Mouse (Mus musculus) left cerebral cortex, postnatal 36 days (tissue): ENCODE results near the gene Gm20683. TPM values are rescaled to one million over a fixed set of nuclear protein-coding genes. Genes with fewer than 3 reads are reported as not detected.

ENCODE experiments used
- DNase-seq, 2 experiments: peaks; one replicate each; pipeline ENCODE4 v3.0.0; 2021 to 2022; ENCODE audit warnings: low spot score in 2 of 2, mixed read lengths in 1 of 2
- intact Hi-C: fragments of 180-260 bp; cut with DNase I; formaldehyde crosslinking; loops from one replicate; pipeline ENCODE4 v1.15.1; 2025
- total RNA-seq, 2 experiments: library from RNA; stranded (reverse); gene quantifications; 2 replicates each; pipeline ENCODE4 v1.2.3; 2021

The Gm20683 gene
- total RNA-seq: 10 to 100 TPM; 22.0 to 24.9 TPM

GRCm38 (mm10) chr17:25841117-25841880, at the start of gene Gm20683:
Gene Gm20683, minus strand, starts transcription at chr17:25841763.
- intact Hi-C loops: no loop called here
- no peak for DNase-seq

GRCm38 (mm10) chr17:25888837-25889236, 47.3 kb upstream of the Gm20683 start:
- intact Hi-C loops: loop anchor here (10.0 kb wide), 1 partner anchor 206 kb away; the partner anchor contains the start of genes Decr2 and Nme4
- DNase-seq: no peak

GRCm38 (mm10) chr17:25887467-25887866, 45.9 kb upstream of the Gm20683 start:
- intact Hi-C loops: loop anchor here (10.0 kb wide), 1 partner anchor 207 kb away; the partner anchor contains the start of genes Decr2 and Nme4
- DNase-seq: no peak

GRCm38 (mm10) chr17:25886806-25887205, 45.2 kb upstream of the Gm20683 start:
- DNase-seq: no peak
- intact Hi-C loops: loop anchor here (10.0 kb wide), 1 partner anchor 208 kb away; the partner anchor contains the start of genes Decr2 and Nme4

- no peak for DNase-seq
- intact Hi-C loops: loop anchor here (10.0 kb wide), 1 partner anchor 209 kb away; the partner anchor contains the start of genes Decr2 and Nme4
These were observed 44.1 kb upstream of the Gm20683 start for GRCm38 (mm10) chr17:25885636-25886035.

GRCm38 (mm10) chr17:25883824-25884223, 42.3 kb upstream of the Gm20683 start:
- intact Hi-C loops: loop anchor here (10.0 kb wide), 1 partner anchor 211 kb away; the partner anchor contains the start of genes Decr2 and Nme4

GRCm38 (mm10) chr17:25883268-25883667, 41.7 kb upstream of the Gm20683 start:
- no peak for DNase-seq
- intact Hi-C loops: loop anchor here (10.0 kb wide), 1 partner anchor 212 kb away; the partner anchor contains the start of genes Decr2 and Nme4

More at GRCm38 (mm10) chr17:25883824-25884223, 42.3 kb upstream of the Gm20683 start:
- DNase-seq: no peak

GRCm38 (mm10) chr17:25882306-25882705, 40.7 kb upstream of the Gm20683 start:
- DNase-seq: no peak
- intact Hi-C loops: loop anchor here (10.0 kb wide), 1 partner anchor 212 kb away; the partner anchor contains the start of genes Decr2 and Nme4

GRCm38 (mm10) chr17:25881691-25882090, 40.1 kb upstream of the Gm20683 start:
- intact Hi-C loops: loop anchor here (10.0 kb wide), 1 partner anchor 213 kb away; the partner anchor contains the start of genes Decr2 and Nme4
- DNase-seq: no peak

- DNase-seq: no peak
- intact Hi-C loops: loop anchor here (10.0 kb wide), 1 partner anchor 214 kb away; the partner anchor contains the start of genes Decr2 and Nme4
These were observed 39.5 kb upstream of the Gm20683 start for GRCm38 (mm10) chr17:25880913-25881641.

- intact Hi-C loops: loop anchor here (10.0 kb wide), 1 partner anchor 214 kb away; the partner anchor contains the start of genes Decr2 and Nme4
- no peak for DNase-seq
These were observed 38.8 kb upstream of the Gm20683 start, which contains the start of gene Wfikkn1 for GRCm38 (mm10) chr17:25880196-25880910. Gene Wfikkn1, minus strand, starts transcription at chr17:25880858.

- intact Hi-C loops: loop anchor here (10.0 kb wide), 1 partner anchor 215 kb away; the partner anchor contains the start of genes Decr2 and Nme4
- no peak for DNase-seq
These were observed 38.2 kb upstream of the Gm20683 start for GRCm38 (mm10) chr17:25879750-25880149.

GRCm38 (mm10) chr17:25879261-25879660, 37.7 kb upstream of the Gm20683 start:
- intact Hi-C loops: no loop called here
- no peak for DNase-seq

- DNase-seq: no peak
- intact Hi-C loops: no loop called here
These were observed 37.1 kb upstream of the Gm20683 start for GRCm38 (mm10) chr17:25878611-25879180.

- intact Hi-C loops: no loop called here
- DNase-seq: no peak
These were observed 36.4 kb upstream of the Gm20683 start for GRCm38 (mm10) chr17:25877741-25878610.

GRCm38 (mm10) chr17:25877025-25877424, 35.5 kb upstream of the Gm20683 start:
- intact Hi-C loops: no loop called here

GRCm38 (mm10) chr17:25876347-25876915, 34.9 kb upstream of the Gm20683 start:
- intact Hi-C loops: no loop called here
- no peak for DNase-seq

More at GRCm38 (mm10) chr17:25877025-25877424, 35.5 kb upstream of the Gm20683 start:
- no peak for DNase-seq
